Mouse (Mus musculus): ENCODE data around the gene Hp1bp3.

DNA sequence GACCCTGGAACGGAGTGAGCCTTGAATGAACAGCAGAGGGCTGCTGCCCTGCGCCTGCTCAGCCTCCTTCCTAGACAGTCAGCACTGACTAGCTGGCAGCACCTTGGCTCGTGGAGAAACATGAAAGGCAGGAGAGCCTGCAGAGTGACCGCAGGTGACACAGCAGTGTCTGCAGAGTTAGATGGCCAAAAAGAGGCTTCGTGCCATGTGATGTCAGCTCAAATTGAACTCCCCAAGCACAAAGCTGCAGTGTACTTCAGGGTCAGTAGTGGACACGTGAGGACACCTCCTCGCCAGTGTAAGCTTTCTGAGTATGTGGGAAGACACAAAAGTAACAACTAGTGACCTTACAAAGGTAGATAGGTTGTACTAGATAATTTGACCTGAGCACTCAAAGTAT, 30.1 kb upstream of the Hp1bp3 start:
- TF ChIP-seq POLR2A (IDR thresholded peaks at IDR 0.05; ENCODE audit: low read depth, low read length): no peak
- TF ChIP-seq CTCF (IDR thresholded peaks at IDR 0.05; ENCODE audit: extremely low read depth, insufficient read depth, insufficient read length, insufficient replicate concordance): no peak

Measured in spleen, adult 2 months (tissue).